Mouse (Mus musculus): ENCODE measurements around the gene Ndufv3. TPM values are rescaled to one million over a fixed set of nuclear protein-coding genes. Genes with fewer than 3 reads are reported as not detected.

Gene Ndufv3
- total RNA-seq, 4 experiments from 2014 or later = 1,464 to 1,614 (median 1,563) TPM

Small RNAs within 50 kb of the gene (microRNA-seq; reads per million reads assigned to microRNA genes)
- gene Gm24970 = not detected

Other genes starting within 250 kb of the Ndufv3 start
- gene Rsph1, start 242.7 kb upstream of the Ndufv3 start, total RNA-seq (2022) = 1 to 10 TPM in 2 of 4 experiments, under 1 TPM in 2; 0.59 to 1.3 (median 0.91) TPM
- gene Slc37a1, start 233.3 kb upstream of the Ndufv3 start, total RNA-seq (2022) = 10 to 100 TPM in 2 of 4 experiments, 1 to 10 TPM in 2; 7.9 to 11.9 (median 10.0) TPM
- gene Pde9a, start 133.9 kb upstream of the Ndufv3 start, total RNA-seq (2022) = 1 to 10 TPM; 3.1 to 5.5 (median 4.2) TPM
- 1 to 10 TPM; 6.4 to 7.1 (median 6.8) TPM for gene Wdr4, start 135 bp upstream of the Ndufv3 start, total RNA-seq (2022)
- 10 to 100 TPM in 2 of 4 experiments, 1 to 10 TPM in 2; 7.4 to 13.1 (median 10.4) TPM for gene Pknox1, start 44.6 kb downstream of the Ndufv3 start, total RNA-seq (2022)
- gene Cbs, start 117.1 kb downstream of the Ndufv3 start, total RNA-seq (2022) = 10 to 100 TPM in 1 of 4 experiments, 1 to 10 TPM in 3; 5.4 to 11.7 (median 7.0) TPM
- 10 to 100 TPM; 63.4 to 76.0 (median 68.3) TPM for gene U2af1, start 138.8 kb downstream of the Ndufv3 start, total RNA-seq (2022)
- gene Cryaa, start 157.7 kb downstream of the Ndufv3 start, total RNA-seq (2022) = not detected